ENCODE assay signal across 37 mouse cellular contexts in genomic region chr7:52024050-52024626, GRCm38 (mm10). TPM values are rescaled to one million over a fixed set of nuclear protein-coding genes. Genes with fewer than 3 reads are reported as not detected.
"Had no signal": no experiment of that assay in that cellular context is flagged by ENCODE, and none has a peak within 500 bp of the region (broad histone marks: within the 10 kb centered on the region; RNA-seq: fewer than 3 reads in every experiment).

No protein-coding gene starts in this region.

- H3K4me2 ChIP-seq: embryonic facial prominence, embryonic 12.5 days; embryonic facial prominence, embryonic 13.5 days; embryonic facial prominence, embryonic 15.5 days; forebrain, embryonic 13.5 days; forebrain, embryonic 15.5 days; heart, embryonic 11.5 days had no signal

- H3K4me3 ChIP-seq: embryonic facial prominence, embryonic 10.5 days; embryonic facial prominence, embryonic 12.5 days; embryonic facial prominence, embryonic 13.5 days; embryonic facial prominence, embryonic 15.5 days; erythroblast, embryonic 14.5 days; forebrain, embryonic 10.5 days; forebrain, embryonic 13.5 days; forebrain, embryonic 15.5 days; gastrocnemius, adult 2 months; heart, adult 2 months; heart, embryonic 10.5 days had no signal

- H3K9me3 ChIP-seq: embryonic facial prominence, embryonic 10.5 days; embryonic facial prominence, embryonic 12.5 days; embryonic facial prominence, embryonic 13.5 days; embryonic facial prominence, embryonic 15.5 days; forebrain, embryonic 10.5 days; forebrain, embryonic 13.5 days; forebrain, embryonic 15.5 days; heart, embryonic 10.5 days had no signal

- DNase-seq: cerebellum, adult 9-11 months; cerebellum, postnatal 10 days; cerebellum, postnatal 14 days; cerebellum, postnatal 25 days; cerebellum, postnatal 36 days; embryo, embryonic 11 days; forebrain, postnatal 0 days; gastrocnemius, adult 2 months; gastrocnemius, postnatal 10 days; gastrocnemius, postnatal 14 days; gastrocnemius, postnatal 25 days; gastrocnemius, postnatal 36 days; heart, adult 11 months; heart, adult 18-20 months; heart, adult 2 months had no signal

- H3K4me1 ChIP-seq: embryonic facial prominence, embryonic 10.5 days; embryonic facial prominence, embryonic 12.5 days; embryonic facial prominence, embryonic 13.5 days; embryonic facial prominence, embryonic 15.5 days; forebrain, embryonic 10.5 days; forebrain, embryonic 13.5 days; forebrain, embryonic 15.5 days; heart, embryonic 10.5 days had no signal

- H3K27me3 ChIP-seq: embryonic facial prominence, embryonic 12.5 days; embryonic facial prominence, embryonic 13.5 days; embryonic facial prominence, embryonic 15.5 days; forebrain, embryonic 13.5 days; forebrain, embryonic 15.5 days had no signal

- H3K36me3 ChIP-seq: embryonic facial prominence, embryonic 10.5 days; embryonic facial prominence, embryonic 12.5 days; embryonic facial prominence, embryonic 13.5 days; embryonic facial prominence, embryonic 15.5 days; forebrain, embryonic 10.5 days; forebrain, embryonic 15.5 days; heart, embryonic 10.5 days had no signal

- H3K9ac ChIP-seq: embryonic facial prominence, embryonic 12.5 days; embryonic facial prominence, embryonic 13.5 days; embryonic facial prominence, embryonic 15.5 days; forebrain, embryonic 13.5 days; forebrain, embryonic 15.5 days; forebrain, postnatal 0 days had no signal

- H3K27ac ChIP-seq: embryonic facial prominence, embryonic 10.5 days; embryonic facial prominence, embryonic 12.5 days; embryonic facial prominence, embryonic 13.5 days; embryonic facial prominence, embryonic 15.5 days; forebrain, embryonic 10.5 days; forebrain, embryonic 13.5 days; forebrain, embryonic 15.5 days; gastrocnemius, adult 2 months; heart, adult 2 months; heart, embryonic 10.5 days had no signal

- ATAC-seq: forebrain, embryonic 13.5 days; forebrain, embryonic 15.5 days; forebrain, embryonic 16.5 days; forebrain, postnatal 0 days had no signal

RNA-seq across cellular contexts. Expression of gene 1700015G11Rik, which starts 8.6 kb away (rescaled TPM):
- total RNA-seq: common myeloid progenitor, adult 5-6 weeks; forebrain, postnatal 0 days; gastrocnemius, adult 18-20 months; gastrocnemius, adult 2 months; gastrocnemius, adult 8-10 months; gastrocnemius, postnatal 10 days; gastrocnemius, postnatal 14 days; gastrocnemius, postnatal 25 days; gastrocnemius, postnatal 36 days; gastrocnemius, postnatal 4 days; granulocyte monocyte progenitor cell, adult 5-6 weeks; heart, adult 18-20 months; heart, adult 2 months; heart, adult 8-10 months had no signal
- polyA plus RNA-seq: cortical plate, adult 2 months; embryonic facial prominence, embryonic 10.5 days; embryonic facial prominence, embryonic 11.5 days; embryonic facial prominence, embryonic 12.5 days; embryonic facial prominence, embryonic 13.5 days; embryonic facial prominence, embryonic 14.5 days; embryonic facial prominence, embryonic 15.5 days; erythroblast, embryonic 14.5 days; forebrain, embryonic 10.5 days; forebrain, embryonic 11.5 days; forebrain, embryonic 13.5 days; forebrain, embryonic 15.5 days; forebrain, embryonic 16.5 days; forebrain, postnatal 0 days; frontal cortex, adult 2 months; heart, adult 2 months; heart, embryonic 10.5 days; heart, embryonic 11.5 days had no signal
